8 mouse cellular contexts compared by ENCODE assay signal in genomic region chr5:31251541-31252101, GRCm38 (mm10). TPM values are rescaled to one million over a fixed set of nuclear protein-coding genes. Genes with fewer than 3 reads are reported as not detected.
DNase-seq lines count a peak whose midpoint lies in the region; ATAC-seq lines count a peak whose summit lies in the region.

Gene Krtcap3, plus strand, starts transcription at chr5:31251691.

- peaks cover 13% of the 10 kb centered on the region for H3K4me1 ChIP-seq in embryonic facial prominence, embryonic 11.5 days (ENCODE audit: control insufficient read depth, insufficient read depth, low read length)
- H3K4me1 ChIP-seq in hindbrain, embryonic 16.5 days (ENCODE audit: control insufficient read depth, insufficient read depth, low read depth, low read length), result no peaks in the 10 kb centered on the region; the same call in 1 of the 2 replicates
- peaks cover 5% of the 10 kb centered on the region; the same call in 1 of the 2 replicates for H3K4me1 ChIP-seq in midbrain, embryonic 15.5 days

- peak; percentile 46 for ATAC-seq in embryonic facial prominence, embryonic 11.5 days (replicated peaks; ENCODE audit: insufficient number of reproducible peaks, low FRiP score, low TSS enrichment, low read depth)
- ATAC-seq in hindbrain, embryonic 16.5 days, result peak; percentile 62
- ATAC-seq in midbrain, embryonic 15.5 days (replicated peaks), result peak; percentile 57
- ATAC-seq in erythroid progenitor cell, adult 5-6 weeks (replicated peaks; ENCODE audit: low FRiP score, poor library complexity, severe bottlenecking), result no peak

- peak within 1 kb of the TSS; percentile 53 for H3K4me2 ChIP-seq in embryonic facial prominence, embryonic 11.5 days (ENCODE audit: low read depth, low read length)
- peak within 1 kb of the TSS; percentile 20; the same call in 1 of the 2 replicates for H3K4me2 ChIP-seq in hindbrain, embryonic 16.5 days (ENCODE audit: low read length)
- H3K4me2 ChIP-seq in midbrain, embryonic 15.5 days, result 0 out of 2 replicates have a peak within 1 kb of the TSS, but pooled peaks have one; percentile 10

- peaks cover 2% of the 10 kb centered on the region for H3K36me3 ChIP-seq in embryonic facial prominence, embryonic 11.5 days (replicated peaks; ENCODE audit: control insufficient read depth, insufficient read depth, low read depth, low read length)
- peaks cover 41% of the 10 kb centered on the region for H3K36me3 ChIP-seq in hindbrain, embryonic 16.5 days (ENCODE audit: control insufficient read depth, insufficient read depth, low read length)
- H3K36me3 ChIP-seq in midbrain, embryonic 15.5 days (replicated peaks), result peaks cover 54% of the 10 kb centered on the region

- peak within 1 kb of the TSS; percentile 51 for H3K9ac ChIP-seq in embryonic facial prominence, embryonic 11.5 days (replicated peaks; ENCODE audit: low read length)
- H3K9ac ChIP-seq in hindbrain, embryonic 16.5 days (ENCODE audit: low read depth, low read length), result peak within 1 kb of the TSS; percentile 39; the same call in 1 of the 2 replicates
- no peak within 1 kb of the TSS for H3K9ac ChIP-seq in midbrain, embryonic 15.5 days

- H3K27me3 ChIP-seq in embryonic facial prominence, embryonic 11.5 days (ENCODE audit: control insufficient read depth, insufficient read depth, low read length), result no peaks in the 10 kb centered on the region
- H3K27me3 ChIP-seq in hindbrain, embryonic 16.5 days (replicated peaks; ENCODE audit: control insufficient read depth, insufficient read depth, low read length), result no peaks in the 10 kb centered on the region
- no peaks in the 10 kb centered on the region for H3K27me3 ChIP-seq in midbrain, embryonic 15.5 days (replicated peaks)

- WGBS in embryonic facial prominence, embryonic 11.5 days, result 12% methylated on average over 38 of the region's 47 CpGs
- 17% methylated on average over 44 of the region's 47 CpGs for WGBS in hindbrain, embryonic 16.5 days
- 16% methylated on average over 47 of the region's 47 CpGs for WGBS in midbrain, embryonic 15.5 days

- DNase-seq in urinary bladder, adult 18-20 months (ENCODE audit: low spot score in 2 of 2), result peak; percentile 62 to 67
- DNase-seq in urinary bladder, postnatal 10 days (ENCODE audit: low spot score), result no peak
- DNase-seq in embryonic facial prominence, embryonic 11.5 days (ENCODE audit: low spot score), result peak; percentile 53
- DNase-seq in liver, result peak; percentile 63
- DNase-seq in thymus, postnatal 4 days, result peak; percentile 54

- peak within 1 kb of the TSS; percentile 30 for H3K4me3 ChIP-seq in embryonic facial prominence, embryonic 11.5 days (ENCODE audit: low read depth, low read length)
- no peak within 1 kb of the TSS for H3K4me3 ChIP-seq in hindbrain, embryonic 16.5 days (ENCODE audit: low read length)
- H3K4me3 ChIP-seq in midbrain, embryonic 15.5 days, result no peak within 1 kb of the TSS

- H3K27ac ChIP-seq in embryonic facial prominence, embryonic 11.5 days (replicated peaks; ENCODE audit: low read depth, low read length), result 0 out of 2 replicates have a peak within 1 kb of the TSS, but pooled peaks have one; percentile 20
- H3K27ac ChIP-seq in hindbrain, embryonic 16.5 days (ENCODE audit: low read depth, low read length), result no peak within 1 kb of the TSS
- no peak within 1 kb of the TSS for H3K27ac ChIP-seq in midbrain, embryonic 15.5 days

- H3K9me3 ChIP-seq in embryonic facial prominence, embryonic 11.5 days (replicated peaks; ENCODE audit: control insufficient read depth, low read length), result no peaks in the 10 kb centered on the region
- no peaks in the 10 kb centered on the region for H3K9me3 ChIP-seq in hindbrain, embryonic 16.5 days (ENCODE audit: control insufficient read depth, low read length)
- no peaks in the 10 kb centered on the region for H3K9me3 ChIP-seq in midbrain, embryonic 15.5 days

RNA-seq across cellular contexts. Expression of gene Krtcap3, which starts in this region (rescaled TPM):
- 12.4 and 14.6 TPM in 2 replicates for polyA plus RNA-seq in embryonic facial prominence, embryonic 11.5 days (2014; fragmentation: Nextera tagmentation; extraction: Ambion mirVana)
- 3.1 and 3.2 TPM in 2 replicates for polyA plus RNA-seq in hindbrain, embryonic 16.5 days (2015; fragmentation: Nextera tagmentation; extraction: Ambion mirVana)
- polyA plus RNA-seq in midbrain, embryonic 15.5 days (2015; fragmentation: Nextera tagmentation; extraction: Ambion mirVana), result 2.5 and 3.2 TPM in 2 replicates
- total RNA-seq in erythroid progenitor cell, adult 5-6 weeks (2015; ENCODE audit: low replicate concordance), result not detected in 2 replicates
- total RNA-seq in erythroid progenitor cell, adult 5-6 weeks (2017; ENCODE audit: low replicate concordance), result not detected in 2 replicates
